Mouse (Mus musculus) embryonic facial prominence, embryonic 14.5 days (tissue): ENCODE measurements around the gene Hrh1. TPM values are rescaled to one million over a fixed set of nuclear protein-coding genes. Genes with fewer than 3 reads are reported as not detected.
A peak's percentile ranks its signal among the peaks of the same experiment; 100 is the strongest.
"Not testable (repeated sequence)": the region's sequence is repeated elsewhere in the genome, so short reads cannot be mapped to it uniquely, and the experiment has no call there.

Source experiments
- ATAC-seq: fragments of 200-750 bp; cut with Nextera tagmentation; 2 replicates; pipeline ENCODE4 v1.8.0; 2017; ENCODE audit warnings: low read depth, moderate number of reproducible peaks, moderate TSS enrichment
- DNase-seq: peaks from one replicate; pipeline ENCODE4 v3.0.0-alpha.2; 2015; ENCODE audit warnings: low spot score
- H3K27ac ChIP-seq: fragments of 300-500 bp; sonication (generic); replicated peaks from 2 replicates; pipeline ENCODE4 v1.5.1; 2014; ENCODE audit warnings: low read depth, mild to moderate bottlenecking, low read length, moderate library complexity
- H3K27me3 ChIP-seq: fragments of 300-500 bp; sonication (generic); replicated peaks from 2 replicates; pipeline ENCODE4 v1.6.1; 2014; ENCODE audit warnings: low read length; ENCODE audit not compliant: control insufficient read depth, insufficient read depth
- H3K36me3 ChIP-seq: fragments of 300-500 bp; sonication (generic); 2 replicates; pipeline ENCODE4 v1.6.1; 2014; ENCODE audit warnings: low read length, mixed read lengths; ENCODE audit not compliant: control insufficient read depth, insufficient read depth
- H3K4me1 ChIP-seq: fragments of 300-500 bp; sonication (generic); 2 replicates; pipeline ENCODE4 v1.6.1; 2014; ENCODE audit warnings: antibody characterized with exemption, low read length; ENCODE audit not compliant: control insufficient read depth, insufficient read depth
- H3K4me2 ChIP-seq: fragments of 300-500 bp; sonication (generic); 2 replicates; pipeline ENCODE4 v1.6.1; 2014; ENCODE audit warnings: low read depth, mild to moderate bottlenecking, low read length, moderate library complexity, mixed read lengths
- H3K4me3 ChIP-seq: fragments of 300-500 bp; sonication (generic); 2 replicates; pipeline ENCODE4 v1.5.1; 2014; ENCODE audit warnings: low read depth, mild to moderate bottlenecking, low read length
- H3K9ac ChIP-seq: fragments of 300-500 bp; sonication (generic); 2 replicates; pipeline ENCODE4 v1.6.1; 2014; ENCODE audit warnings: low read depth, mild to moderate bottlenecking, low read length, moderate library complexity, mixed read lengths
- H3K9me3 ChIP-seq: fragments of 300-500 bp; sonication (generic); 2 replicates; pipeline ENCODE4 v1.6.1; 2016; ENCODE audit warnings: low read length; ENCODE audit not compliant: control insufficient read depth
- WGBS: fragments of 180-500 bp; shearing (Covaris S2); extraction: QIAGEN DNeasy Blood & Tissue Kit; methylation state at CpG from one replicate; pipeline ENCODE4 v1.1.7; 2014; 5-methylcytosine and 5-hydroxymethylcytosine counted together
- polyA plus RNA-seq: library from polyadenylated mRNA; unstranded; fragments of >200 nt; fragmentation: Nextera tagmentation; extraction: Ambion mirVana; gene quantifications from 2 replicates; pipeline ENCODE4 v1.2.1, GENCODE M21; 2014

The Hrh1 gene
- polyA plus RNA-seq, 1 experiment from 2014 or later = not detected

DNA sequence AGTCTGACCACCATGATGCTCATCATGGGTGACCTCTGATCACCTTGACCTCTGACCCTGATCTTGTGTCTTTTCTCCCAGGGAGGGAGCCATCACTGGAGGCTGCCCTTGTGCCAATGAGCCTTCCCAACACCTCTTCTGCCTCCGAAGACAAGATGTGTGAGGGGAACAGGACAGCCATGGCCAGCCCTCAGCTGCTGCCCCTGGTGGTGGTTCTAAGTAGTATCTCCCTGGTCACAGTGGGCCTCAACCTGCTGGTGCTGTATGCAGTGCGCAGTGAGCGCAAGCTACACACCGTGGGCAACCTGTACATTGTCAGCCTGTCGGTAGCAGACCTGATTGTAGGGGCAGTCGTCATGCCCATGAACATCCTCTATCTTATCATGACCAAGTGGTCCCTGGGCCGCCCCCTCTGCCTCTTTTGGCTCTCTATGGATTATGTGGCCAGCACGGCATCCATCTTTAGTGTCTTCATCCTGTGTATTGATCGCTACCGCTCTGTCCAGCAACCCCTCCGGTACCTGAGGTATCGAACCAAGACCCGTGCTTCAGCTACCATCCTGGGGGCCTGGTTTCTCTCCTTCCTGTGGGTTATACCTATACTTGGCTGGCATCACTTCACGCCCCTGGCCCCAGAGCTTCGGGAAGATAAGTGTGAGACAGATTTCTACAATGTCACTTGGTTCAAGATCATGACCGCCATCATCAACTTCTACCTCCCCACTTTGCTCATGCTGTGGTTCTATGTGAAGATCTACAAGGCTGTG lies 82.1 kb downstream of the Hrh1 start:
- Histone ChIP-seq H3K4me2 (no peak overlapping the region), H3K36me3 (no peaks in the 10 kb centered on the region), H3K27ac (no peak overlapping the region), H3K4me1 (peaks cover 6% of the 10 kb centered on the region; the same call in 1 of the 2 replicates), H3K9me3 (no peaks in the 10 kb centered on the region), H3K4me3 (no peak overlapping the region), H3K9ac (no peak overlapping the region), H3K27me3 (no peaks in the 10 kb centered on the region)
- ATAC-seq (no peak), DNase-seq (no peak)
- WGBS = 91% methylated on average over 16 of the region's 16 CpGs

DNA sequence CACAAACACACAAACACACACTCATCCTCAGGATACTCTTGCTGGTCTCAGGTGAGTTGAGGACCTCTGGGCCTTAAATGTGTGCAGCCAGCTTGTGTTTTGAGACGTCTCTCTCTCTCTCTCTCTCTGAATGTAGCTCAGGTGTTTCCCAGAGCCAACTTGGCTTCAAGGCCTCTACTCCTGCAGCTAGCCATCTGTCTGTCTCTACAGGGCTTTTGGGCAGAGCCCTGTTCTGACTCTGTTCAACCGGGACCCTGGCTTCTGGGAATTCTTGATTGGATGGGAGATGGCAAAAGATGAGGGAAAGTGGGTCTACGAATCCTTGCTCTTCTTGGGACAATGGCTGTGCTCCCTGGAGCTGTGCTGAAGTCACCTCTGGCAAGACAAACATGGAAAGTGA lies 91.6 kb downstream of the Hrh1 start:
- no peaks in the 10 kb centered on the region for H3K4me1 ChIP-seq
- ATAC-seq (no peak), DNase-seq (no peak)
- no peak overlapping the region for H3K9ac ChIP-seq
- no peak overlapping the region for H3K4me2 ChIP-seq
- 85% methylated on average over 3 of the region's 3 CpGs for WGBS
- H3K9me3 ChIP-seq = no peaks in the 10 kb centered on the region
- no peak overlapping the region for H3K27ac ChIP-seq
- H3K36me3 ChIP-seq = no peaks in the 10 kb centered on the region
- no peaks in the 10 kb centered on the region for H3K27me3 ChIP-seq
- H3K4me3 ChIP-seq = no peak overlapping the region

DNA sequence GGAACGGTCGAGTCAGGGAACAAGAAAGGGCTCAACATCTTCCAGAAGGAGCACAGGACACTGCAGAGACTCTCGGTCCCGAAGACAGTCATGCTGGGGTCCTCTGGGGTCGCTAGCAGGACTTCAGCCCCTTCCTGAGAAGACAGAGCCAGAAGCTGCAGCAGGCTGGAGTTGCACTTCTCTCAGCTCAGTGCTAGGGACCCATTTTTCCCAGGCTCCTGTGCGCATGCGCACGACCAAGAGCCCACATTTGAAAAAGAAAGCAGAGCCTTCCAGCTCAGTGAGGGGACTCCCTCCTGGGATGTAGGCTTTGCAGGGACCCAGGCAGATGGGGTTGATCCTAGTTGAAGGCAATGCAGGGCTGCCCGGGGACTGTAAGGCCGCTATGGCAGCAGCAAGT lies 94.9 kb downstream of the Hrh1 start:
- not testable (repeated sequence) for H3K4me2 ChIP-seq, H3K9ac ChIP-seq, H3K9me3 ChIP-seq, H3K4me1 ChIP-seq, ATAC-seq, H3K27ac ChIP-seq, H3K27me3 ChIP-seq, H3K4me3 ChIP-seq, H3K36me3 ChIP-seq
- WGBS = 46% methylated on average over 10 of the region's 10 CpGs
- peak; percentile 26 for DNase-seq

DNA sequence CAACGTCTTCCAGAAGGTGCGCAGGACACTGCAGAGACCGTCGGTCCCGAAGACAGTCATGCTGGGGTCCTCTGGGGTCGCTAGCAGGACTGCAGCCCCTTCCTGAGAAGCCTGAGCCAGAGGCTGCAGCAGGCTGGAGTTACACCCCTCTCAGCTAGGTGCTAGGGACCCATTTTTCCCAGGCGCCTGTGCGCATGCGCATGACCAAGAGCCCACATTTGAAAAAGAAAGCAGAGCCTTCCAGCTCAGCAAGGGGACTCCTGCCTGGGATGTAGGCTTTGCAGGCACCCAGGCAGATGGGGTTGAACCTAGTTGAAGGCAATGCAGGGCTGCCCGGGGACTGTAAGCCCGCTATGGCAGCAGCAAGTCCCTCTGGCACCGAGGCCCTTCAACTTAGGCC lies 97.3 kb downstream of the Hrh1 start:
- not testable (repeated sequence) for DNase-seq, H3K9me3 ChIP-seq, H3K9ac ChIP-seq, H3K4me1 ChIP-seq, ATAC-seq, H3K27ac ChIP-seq, H3K27me3 ChIP-seq, H3K4me3 ChIP-seq, H3K36me3 ChIP-seq, H3K4me2 ChIP-seq
- 36% methylated on average over 5 of the region's 12 CpGs for WGBS

DNA sequence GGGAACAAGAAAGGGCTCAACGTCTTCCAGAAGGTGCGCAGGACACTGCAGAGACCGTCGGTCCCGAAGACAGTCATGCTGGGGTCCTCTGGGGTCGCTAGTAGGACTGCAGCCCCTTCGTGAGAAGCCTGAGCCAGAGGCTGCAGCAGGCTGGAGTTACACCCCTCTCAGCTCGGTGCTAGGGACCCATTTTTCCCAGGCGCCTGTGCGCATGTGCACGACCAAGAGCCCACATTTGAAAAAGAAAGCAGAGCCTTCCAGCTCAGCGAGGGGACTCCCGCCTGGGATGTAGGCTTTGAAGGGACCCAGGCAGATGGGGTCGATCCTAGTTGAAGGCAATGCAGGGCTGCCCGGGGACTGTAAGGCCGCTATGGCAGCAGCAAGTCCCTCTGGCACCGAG lies 116.3 kb downstream of the Hrh1 start:
- not testable (repeated sequence) for H3K27ac ChIP-seq, H3K27me3 ChIP-seq, H3K36me3 ChIP-seq, H3K9ac ChIP-seq, H3K4me2 ChIP-seq, ATAC-seq, DNase-seq, H3K4me1 ChIP-seq, H3K4me3 ChIP-seq, H3K9me3 ChIP-seq
- WGBS = 18% methylated on average over 11 of the region's 17 CpGs

DNA sequence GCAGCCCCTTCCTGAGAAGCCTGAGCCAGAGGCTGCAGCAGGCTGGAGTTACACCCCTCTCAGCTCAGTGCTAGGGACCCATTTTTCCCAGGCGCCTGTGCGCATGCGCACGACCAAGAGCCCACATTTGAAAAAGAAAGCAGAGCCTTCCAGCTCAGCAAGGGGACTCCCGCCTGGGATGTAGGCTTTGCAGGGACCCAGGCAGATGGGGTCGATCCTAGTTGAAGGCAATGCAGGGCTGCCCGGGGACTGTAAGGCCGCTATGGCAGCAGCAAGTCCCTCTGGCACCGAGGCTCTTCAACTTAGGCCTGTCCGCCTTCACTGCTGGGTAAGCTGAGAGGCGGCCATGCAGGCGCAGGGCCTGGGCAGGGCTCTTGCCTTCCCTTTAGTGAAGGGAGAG lies 131.0 kb downstream of the Hrh1 start:
- not testable (repeated sequence) for H3K9ac ChIP-seq, H3K36me3 ChIP-seq, ATAC-seq, H3K27ac ChIP-seq, DNase-seq, H3K4me1 ChIP-seq, H3K4me3 ChIP-seq, H3K27me3 ChIP-seq, H3K4me2 ChIP-seq, H3K9me3 ChIP-seq
- no CpG with 5 or more reads among the region's 12 CpGs for WGBS

Other genes with a start within 250 kb of the Hrh1 start
- gene Slc6a1, start 115.3 kb upstream of the Hrh1 start, polyA plus RNA-seq = 2.7 and 2.8 TPM in 2 replicates
- 17.6 and 17.9 TPM in 2 replicates for gene Atg7, start 245.2 kb downstream of the Hrh1 start, polyA plus RNA-seq